Mouse (Mus musculus): ENCODE measurements around the gene Ifitm6.
"Not testable (repeated sequence)": the region's sequence is repeated elsewhere in the genome, so short reads cannot be mapped to it uniquely, and the experiment has no call there.

Gene Ifitm6

DNA sequence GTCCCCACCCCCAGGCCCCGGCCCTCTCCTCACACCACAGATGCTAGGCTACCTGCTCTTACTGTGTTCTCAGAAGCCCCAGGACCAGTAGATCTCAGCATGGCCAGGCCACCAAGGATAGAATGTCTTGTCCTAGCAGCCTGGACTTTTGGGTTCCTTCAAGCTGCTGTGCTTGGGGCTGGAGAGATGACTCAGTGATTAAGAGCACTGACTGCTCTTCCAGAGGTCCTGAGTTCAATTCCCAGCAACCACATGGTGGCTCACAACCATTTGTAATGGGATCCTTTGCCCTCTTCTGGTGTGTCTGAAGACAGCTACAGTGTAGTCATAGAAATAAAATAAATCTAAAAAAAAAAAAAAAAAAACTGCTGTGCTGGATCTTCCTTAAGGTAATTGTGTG lies at the start of gene Ifitm6:
Gene Ifitm6 (minus strand): TSS at position 101 of the 400 bp plus-strand sequence.
- not testable (repeated sequence) for DNase-seq (ENCODE audit: low read depth, low spot score)

DNA sequence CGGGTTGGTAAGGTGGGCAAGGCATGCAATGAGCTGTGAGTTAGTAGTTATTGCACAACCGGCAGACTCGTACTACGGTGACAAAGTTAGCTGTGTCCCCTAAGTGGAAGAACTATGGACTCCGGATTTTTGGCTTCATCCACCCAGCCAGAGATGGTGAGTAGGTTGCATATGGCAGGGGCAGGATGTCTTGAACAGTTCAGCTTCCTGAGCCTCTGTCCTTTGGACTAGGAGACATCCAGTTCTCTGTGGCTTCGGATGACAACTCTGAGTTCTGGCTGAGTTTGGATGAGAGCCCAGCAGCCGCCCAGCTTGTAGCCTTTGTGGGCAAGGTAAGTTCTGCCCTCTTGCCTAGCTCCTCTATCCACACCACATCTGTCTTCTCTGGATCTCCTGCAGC lies 46.9 kb upstream of the Ifitm6 start:
- no peak for DNase-seq (ENCODE audit: low read depth, low spot score)

DNA sequence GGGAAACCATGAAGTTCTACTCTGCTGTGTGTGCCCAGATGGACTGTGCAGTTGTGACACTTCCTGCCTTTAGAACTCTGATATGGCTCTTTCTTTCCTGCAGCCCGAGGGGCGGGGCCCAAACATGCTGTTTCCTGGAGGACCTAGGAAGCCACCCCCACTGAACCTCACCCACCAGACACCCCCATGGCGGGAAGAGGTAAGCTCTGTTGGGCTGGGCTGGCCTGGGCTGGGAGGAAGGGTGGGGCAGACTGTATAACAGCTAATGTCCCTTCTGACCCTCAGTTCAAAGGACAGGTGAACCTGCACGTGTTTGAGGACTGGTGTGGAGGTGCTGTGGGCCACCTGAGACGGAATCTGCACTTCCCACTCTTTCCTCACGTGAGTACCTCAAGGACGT lies 46.5 kb upstream of the Ifitm6 start:
- no peak for DNase-seq (ENCODE audit: low read depth, low spot score)

DNA sequence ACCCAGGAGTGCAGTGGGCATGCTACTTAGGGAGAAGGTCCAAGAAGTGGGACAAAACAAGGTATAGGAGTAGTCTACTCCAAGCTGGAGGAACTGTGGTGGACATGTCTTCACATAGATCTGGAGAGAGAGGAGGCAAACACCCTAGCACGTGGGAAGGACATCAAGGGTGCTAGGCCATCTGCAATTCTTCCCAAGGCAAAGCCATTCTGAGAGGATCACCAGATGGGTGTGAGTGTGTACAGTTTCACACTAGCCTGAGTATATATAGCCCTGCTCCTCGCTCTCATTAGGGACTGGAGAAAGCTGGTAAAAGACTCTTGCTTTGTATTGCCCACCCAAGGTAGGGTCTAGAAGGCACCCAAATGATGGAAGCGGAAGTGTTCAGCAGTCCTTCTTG lies 45.6 kb upstream of the Ifitm6 start:
- no peak for DNase-seq (ENCODE audit: low read depth, low spot score)

DNA sequence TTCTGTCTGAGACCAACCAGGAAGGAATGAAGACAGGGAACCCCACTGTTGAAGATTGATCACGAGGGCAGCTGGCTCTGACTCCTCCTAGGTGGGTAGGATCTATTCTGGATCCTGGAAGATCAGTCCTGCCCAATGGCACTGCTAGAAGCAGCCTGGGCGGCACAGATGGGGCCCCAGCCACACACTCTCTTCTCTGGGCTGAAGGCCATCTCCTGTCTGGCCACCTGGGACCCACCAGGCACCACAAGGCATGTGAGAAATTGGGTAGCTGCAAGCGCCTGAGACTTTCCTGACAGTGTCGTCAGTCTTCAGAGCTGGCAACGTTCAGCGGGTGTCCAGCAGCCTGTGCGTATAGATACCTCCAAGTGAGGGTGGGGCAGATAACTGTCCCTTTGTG lies 44.8 kb upstream of the Ifitm6 start:
- no peak for DNase-seq (ENCODE audit: low read depth, low spot score)

DNA sequence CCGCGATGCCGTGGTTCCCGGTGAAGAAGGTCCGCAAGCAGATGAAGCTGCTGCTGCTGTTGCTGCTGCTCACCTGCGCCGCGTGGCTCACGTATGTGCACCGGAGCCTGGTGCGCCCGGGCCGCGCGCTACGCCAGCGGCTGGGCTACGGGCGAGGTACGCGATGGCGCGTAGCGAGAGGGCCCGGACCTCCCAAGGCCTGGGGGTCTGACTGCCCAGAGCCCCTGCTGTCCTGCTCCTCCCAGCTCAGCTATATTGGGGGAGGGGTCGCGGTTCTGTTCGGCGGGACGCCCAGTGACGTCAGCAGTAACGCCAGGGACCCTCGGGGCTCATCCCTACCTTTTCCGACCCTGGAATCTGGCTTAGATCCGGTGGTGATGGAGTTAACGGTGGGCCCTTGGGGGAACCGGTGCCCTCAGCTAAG lies 43.6 kb upstream of the Ifitm6 start:
- DNase-seq (ENCODE audit: low read depth, low spot score), result no peak

DNA sequence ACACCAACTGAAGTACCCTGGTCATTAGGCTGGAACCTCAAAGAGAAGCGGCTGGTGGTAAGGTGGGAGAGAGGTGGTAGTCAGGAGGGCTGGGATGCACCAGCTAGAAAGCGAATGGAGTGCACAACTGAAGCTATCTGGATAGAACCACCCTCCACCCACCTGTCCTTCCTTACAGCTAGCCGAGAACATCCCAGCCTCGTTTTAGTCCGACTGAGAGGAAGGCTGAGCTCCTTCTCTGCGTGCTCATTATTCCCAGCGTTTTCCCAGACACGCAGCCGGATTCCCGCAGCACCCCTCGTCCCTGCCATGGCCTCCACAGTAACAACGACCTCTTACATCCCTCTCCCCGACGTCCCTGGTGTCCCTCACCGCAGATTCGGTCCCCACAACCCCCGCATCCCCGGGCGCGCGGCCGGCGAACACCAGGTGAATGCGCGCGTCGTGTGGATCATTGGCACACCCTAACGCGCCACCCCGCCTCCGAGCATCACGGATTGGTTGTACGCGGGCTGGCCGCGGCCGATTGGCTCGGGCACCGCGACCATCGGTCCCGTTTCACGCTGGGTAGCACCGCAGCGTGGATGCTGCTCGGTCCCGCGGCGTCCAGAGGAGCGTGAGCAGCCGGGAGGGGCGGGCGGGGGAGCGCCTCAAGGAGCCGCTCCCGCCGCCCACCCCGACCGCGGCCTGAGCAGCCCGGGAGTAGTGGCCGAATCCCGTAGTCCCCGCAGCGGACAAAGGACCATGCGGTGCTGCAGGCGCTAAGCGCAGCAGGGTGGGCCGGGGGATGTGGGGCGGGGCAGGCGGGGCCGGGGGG lies 42.9 kb upstream of the Ifitm6 start, which contains the start of gene B4galnt4:
Gene B4galnt4 (plus strand): TSS at position 679 of the 817 bp plus-strand sequence.
- DNase-seq (ENCODE audit: low read depth, low spot score), result no peak

DNA sequence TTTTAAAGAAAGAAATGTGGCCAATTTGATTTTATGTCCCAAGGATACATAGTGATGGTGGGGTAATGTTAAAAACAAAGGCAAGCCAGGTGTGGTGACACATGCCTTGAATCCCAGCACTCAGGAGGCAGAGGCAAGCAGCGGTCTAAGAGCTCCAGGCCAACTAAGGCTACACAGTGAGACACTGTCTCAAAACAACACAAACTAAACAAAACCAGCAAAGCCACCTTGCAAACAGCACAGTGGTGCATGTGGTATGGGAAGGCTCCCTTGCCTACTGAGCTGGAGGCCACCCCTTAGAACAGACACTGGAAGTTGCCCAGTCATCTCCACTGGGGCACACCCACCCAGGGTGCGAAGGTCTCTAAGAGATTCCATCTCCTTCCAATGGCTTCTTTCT lies 42.2 kb upstream of the Ifitm6 start:
- DNase-seq (ENCODE audit: low read depth, low spot score), result no peak

DNA sequence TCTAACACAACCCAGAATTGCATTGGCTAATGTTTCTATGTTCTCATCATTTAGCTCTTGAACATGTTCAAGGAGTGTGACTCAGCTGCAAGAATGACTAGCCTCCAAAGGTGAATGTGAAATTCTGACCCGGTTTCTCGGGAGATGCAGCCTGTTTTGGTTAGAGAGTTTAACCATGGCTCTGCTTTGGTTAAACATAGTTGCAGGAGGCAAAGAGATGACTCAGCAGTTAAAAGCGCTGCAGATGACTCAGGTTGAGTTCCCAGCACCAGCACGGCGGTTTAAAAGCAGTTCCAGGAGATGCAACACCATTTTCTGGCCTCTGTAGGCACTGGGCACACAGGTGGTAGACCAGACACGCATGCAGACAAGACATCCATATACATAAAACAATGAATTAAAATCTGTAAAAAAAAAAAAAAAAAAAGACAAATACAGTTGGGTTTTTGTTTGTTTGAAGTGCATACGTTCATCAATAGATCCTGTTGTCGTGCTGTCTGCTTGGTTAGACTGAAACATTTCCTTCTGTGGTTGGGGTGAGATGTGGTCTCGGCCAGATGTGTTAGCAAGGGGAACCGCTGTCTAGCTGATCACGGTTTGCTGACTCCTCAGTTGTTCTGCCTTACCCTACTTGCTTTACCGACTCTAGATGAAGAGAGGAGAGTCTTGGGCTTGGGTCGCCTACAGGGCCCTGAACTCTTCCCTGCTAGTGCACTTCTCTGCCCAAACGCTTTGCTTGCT lies 41.0 kb upstream of the Ifitm6 start:
- peak; percentile 52 for DNase-seq (ENCODE audit: low read depth, low spot score)

DNA sequence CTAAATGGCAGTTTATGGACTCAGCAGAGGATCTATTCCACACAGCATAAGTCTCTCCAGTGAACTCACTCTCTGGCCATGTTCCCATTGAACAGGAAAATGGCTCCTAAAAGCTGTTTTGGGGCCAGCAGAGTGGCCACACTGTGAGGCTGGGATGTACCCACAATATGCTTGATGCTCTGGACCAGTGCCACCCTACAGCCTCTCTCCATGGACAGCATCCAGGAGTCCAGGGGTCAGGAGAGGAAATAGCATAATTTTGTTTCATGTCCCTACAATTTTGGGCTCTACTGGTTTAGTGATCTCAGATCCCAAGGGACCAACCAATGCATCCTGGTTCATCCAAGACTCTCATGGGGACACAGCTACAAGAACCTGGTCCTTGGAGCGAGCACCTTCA lies 39.8 kb upstream of the Ifitm6 start:
- DNase-seq (ENCODE audit: low read depth, low spot score), result no peak

DNA sequence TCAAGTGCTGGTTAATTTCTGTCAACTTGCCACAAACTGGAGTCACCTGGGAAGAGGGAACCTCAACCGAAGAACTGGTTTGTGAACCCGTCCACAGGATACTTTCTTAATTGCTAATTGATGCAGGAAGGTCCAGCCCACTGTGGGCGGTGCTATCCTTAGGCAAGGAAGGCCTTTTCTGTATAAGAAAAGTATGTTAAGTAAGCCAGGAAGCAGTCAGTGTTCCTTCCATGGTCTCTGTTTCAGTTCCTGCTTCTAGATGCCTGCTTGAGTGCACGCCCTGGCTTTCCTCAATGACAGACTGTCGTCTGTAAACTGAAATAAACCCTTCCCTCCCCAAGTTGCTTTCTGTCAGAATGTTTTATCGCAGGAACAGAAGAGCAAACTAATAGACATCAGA lies 39.3 kb upstream of the Ifitm6 start:
- peak; percentile 57 for DNase-seq (ENCODE audit: low read depth, low spot score)

DNA sequence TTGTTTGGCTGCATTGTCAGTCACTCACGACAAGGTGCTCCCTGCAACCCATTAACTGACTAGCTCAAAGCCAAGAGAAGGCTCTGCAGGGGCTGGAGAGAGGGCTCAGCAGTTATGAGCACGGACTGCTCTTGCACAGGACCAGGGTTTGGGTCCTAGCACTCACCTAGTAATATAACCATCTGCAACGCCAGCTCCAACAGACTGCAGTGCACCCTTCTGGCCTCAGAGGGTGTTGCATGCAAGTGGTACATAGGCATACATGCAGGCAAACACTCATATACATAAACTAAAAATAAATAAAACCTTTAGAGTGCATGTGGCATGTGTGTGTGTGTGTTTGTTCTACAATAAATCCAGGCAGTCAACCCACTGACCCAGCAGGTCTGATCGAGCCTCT lies 38.1 kb upstream of the Ifitm6 start:
- DNase-seq (ENCODE audit: low read depth, low spot score), result no peak

DNA sequence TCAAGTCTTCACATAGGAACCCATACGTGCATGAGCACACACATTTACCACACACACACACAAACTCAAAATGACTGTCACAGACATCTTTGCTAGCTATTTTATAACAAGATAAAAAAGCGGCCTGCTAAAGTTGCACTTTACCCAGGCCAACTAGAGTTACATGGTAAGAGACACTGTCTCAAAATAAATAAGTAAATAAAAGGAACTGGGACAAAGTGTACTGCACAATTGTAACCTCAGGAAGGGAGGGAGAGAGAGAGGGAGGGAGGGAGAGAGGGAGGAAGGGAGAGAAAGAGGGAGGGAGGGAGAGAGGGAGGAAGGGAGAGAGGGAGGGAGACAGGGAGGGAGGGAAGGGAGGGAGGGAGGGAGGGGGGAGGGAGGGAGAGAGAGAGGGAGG lies 34.7 kb upstream of the Ifitm6 start:
- DNase-seq (ENCODE audit: low read depth, low spot score), result no peak

DNA sequence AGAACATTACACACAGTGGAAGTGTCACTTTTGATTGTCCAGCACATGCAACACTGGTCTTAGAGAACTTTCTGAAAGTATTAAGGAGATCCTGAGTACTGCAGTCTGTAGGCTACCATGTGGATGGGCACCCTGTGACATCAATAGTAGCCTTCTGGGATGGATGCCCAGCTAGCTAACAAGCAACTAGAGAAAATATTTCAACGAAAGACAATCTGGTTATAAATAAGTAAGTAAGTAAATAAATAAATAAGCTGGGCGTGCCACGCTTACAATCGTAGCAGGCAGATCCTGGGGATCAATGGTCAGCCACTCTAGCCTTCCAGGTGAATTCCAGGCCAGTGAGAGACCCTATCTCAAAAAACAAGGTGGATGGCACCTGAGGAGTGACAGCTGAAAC lies 34.3 kb upstream of the Ifitm6 start:
- DNase-seq (ENCODE audit: low read depth, low spot score), result no peak

DNA sequence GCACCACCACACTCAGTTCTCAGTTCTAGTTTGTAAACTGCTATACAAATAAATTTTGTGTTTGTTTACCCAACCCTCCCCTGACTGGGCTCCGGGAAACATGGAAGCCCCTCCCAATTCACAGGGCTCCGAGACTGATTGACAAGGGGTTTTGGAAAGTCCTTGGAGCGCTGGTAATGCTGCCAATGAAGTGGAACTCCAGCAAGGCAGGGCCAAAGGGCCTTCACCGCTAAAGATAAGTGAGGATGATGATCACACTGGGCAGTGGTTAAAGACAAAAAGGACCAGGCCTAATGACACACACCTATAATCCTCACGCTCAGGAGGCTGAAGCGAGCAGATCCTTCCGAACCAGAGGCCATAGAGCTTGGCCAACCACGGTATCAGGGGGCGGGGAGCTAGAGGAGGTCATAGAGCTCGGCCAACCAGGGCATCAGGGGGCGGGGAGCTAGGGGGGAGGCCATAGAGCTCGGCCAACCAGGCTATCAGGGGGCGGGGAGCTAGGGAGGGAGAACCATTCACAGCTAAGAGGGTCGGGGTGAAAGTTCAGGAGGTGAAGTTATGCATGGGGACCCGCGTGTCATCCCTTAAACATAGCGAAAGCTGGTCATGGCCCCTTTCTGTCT lies 33.4 kb upstream of the Ifitm6 start:
- no peak for DNase-seq (ENCODE audit: low read depth, low spot score)

DNA sequence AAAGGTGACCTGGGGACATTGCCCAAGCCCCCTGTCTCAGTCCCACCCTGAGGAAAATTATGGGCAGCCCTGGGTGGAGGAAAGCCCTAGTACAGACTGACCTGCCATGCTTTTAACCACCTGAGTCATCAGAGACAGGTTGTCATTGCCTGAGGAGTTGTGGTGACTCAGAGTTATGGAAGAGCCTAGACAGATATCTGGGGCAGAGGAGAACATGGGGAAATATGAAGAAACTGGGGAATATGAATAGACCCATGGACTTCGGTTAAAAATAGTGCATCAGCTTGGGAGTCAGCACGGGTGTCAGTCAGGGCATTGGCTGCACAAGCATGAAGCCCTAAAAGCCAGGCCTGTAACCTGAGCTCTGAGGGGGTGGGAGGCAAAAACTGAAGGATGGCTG lies 31.6 kb upstream of the Ifitm6 start:
- DNase-seq (ENCODE audit: low read depth, low spot score), result no peak

DNA sequence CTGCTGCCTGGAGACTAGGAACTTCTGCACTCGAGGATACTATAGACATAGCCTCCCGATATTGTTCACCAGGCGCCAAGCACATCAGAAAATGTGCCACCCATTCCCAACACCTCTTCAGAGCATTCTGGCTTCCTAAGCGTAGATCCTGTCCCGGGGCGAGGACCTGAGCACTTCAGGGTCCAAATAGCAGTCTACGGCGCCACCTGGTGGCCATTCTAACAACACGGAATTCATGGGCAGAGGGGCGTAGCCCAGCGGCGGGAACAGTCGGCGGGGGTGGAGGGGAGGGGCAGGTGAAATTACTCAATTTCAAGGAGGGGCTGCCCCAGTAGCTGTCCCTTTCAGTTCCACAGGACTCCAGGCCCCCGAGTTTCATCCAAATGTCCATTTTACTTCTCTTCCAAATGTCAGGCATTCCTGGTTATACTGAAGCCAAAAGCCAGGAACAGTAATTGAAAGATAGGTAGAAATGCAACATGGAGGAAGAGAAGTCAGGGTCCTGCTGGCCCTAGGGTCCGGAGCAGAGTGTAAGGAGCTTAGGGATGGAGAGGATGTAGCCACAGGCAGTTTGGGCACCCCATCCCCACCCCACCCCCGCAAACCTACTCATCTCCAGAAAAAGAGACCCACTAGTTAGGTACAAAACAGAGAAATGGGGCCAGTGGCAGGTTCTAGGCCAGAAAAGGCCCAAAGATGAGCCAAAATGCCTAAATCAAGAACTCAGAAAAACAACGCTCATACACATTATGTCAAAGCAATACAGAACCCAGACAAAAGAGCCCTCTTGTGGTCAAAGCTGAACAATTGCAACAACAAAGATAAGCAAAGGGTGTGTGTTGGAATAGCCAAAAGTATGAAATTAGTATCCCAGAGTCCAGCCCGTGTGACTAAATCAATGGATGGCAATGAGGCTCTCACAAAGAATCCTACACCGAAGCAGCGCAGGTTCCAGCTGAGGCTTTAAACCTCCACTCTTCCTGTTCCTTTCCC lies 30.8 kb upstream of the Ifitm6 start:
- DNase-seq (ENCODE audit: low read depth, low spot score), result peak; percentile 92

DNA sequence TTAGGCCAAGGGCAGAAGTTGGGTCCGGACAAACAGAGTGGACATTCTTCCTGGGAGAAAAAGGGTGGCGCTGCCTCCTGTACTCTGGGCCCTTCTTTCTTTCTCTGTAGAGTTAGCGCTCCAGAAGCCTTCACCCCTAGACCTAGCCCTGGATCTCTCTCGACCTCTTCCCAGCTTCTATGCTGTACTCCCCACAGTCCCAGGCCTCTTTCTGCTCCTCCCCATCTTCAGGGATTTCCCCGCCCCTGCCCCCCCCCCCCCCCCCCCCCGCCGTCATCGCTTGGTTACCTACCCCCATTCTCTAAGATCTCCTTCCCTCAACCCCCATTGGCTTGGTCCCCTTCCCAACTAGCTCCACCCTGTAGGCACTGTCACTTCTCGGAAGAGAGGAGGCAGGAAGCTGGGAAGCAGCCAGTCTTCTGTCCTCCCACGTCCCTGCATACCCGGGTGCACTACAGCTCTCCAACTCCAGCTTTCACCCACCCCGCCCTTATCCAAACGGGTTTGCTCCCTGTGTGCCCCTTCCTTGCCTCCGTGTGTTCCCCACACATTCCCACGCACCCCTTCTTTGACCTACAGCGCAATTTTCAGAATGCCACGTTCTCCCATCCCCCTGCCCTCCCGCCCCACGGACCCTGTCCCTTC lies 30.0 kb upstream of the Ifitm6 start:
- no peak for DNase-seq (ENCODE audit: low read depth, low spot score)

DNA sequence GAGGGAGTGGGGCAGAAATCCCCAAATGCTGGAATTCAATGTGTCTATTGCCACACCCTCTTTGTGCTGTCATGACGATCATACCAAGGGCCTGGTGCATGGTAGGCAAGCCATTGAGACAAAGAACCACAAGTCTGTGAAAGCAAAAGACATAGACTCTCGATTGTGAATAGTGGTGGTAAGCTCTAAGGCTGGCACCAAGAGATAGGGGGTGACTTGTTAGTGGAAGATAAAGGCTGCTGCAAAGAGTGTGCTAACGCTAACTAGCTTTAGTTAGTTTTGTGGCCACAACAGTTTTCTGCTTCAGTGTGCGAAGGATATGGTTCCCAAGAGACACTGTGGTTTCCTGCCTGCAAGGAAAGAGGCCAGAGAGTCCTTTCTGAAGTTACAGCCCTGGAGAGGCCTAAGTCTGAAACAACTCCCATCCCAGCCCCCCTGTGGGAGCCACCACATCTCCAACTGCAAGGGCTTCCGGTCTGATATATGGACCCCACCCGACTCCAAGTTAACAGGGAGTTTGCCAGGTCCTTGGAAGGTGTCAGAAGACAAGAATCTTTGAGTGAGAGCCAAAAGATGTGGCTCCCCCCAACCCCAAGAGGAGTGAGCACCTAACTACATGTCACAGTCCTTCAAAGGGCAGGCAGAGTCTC lies 29.3 kb upstream of the Ifitm6 start:
- no peak for DNase-seq (ENCODE audit: low read depth, low spot score)

DNA sequence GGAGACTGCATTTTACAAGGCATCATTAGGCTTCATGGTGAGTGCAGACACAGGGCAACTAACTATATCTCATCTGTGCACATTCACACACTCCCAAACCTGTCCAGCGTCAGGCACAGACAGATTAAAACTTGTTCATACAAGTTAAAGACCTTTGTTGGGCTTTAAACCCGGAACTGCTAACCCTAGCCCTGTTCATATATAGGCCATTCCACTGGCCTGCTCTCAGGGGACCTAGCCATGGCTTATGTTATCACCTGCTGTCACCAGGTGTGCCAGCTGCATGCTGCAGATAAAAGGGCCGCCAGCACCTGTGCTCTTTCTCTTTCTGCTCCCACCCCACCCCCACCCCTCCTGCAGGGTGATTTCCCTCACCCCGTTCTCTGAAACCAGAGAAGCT lies 24.8 kb upstream of the Ifitm6 start:
- DNase-seq (ENCODE audit: low read depth, low spot score), result peak; percentile 67
